Comparison of ENCODE assay signal across 8 mouse cellular contexts in the genomic region with DNA sequence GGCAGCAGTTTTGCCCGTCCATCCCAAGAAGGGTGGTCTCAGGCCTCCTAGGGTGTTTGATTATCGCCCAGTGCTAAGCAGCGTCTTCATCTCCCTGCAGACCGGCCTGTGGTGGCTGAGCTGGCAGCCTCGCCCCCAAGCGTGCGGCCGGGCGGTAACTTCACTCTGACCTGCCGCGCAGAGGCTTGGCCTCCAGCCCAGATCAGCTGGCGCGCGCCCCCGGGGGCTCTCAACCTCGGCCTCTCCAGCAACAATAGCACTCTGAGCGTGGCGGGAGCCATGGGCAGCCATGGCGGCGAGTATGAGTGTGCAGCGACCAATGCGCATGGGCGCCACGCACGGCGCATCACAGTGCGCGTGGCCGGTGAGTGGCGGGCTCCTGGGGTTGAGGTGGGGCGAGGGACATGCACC. TPM values are rescaled to one million over a fixed set of nuclear protein-coding genes. Genes with fewer than 3 reads are reported as not detected.
A peak's percentile ranks its signal among the peaks of the same experiment; 100 is the strongest.
DNase-seq lines count a peak whose midpoint lies in the region; ATAC-seq and TF ChIP-seq lines count a peak whose summit lies in the region.

No protein-coding gene starts in this region.

- peaks cover 16% of the 10 kb centered on the region for H3K4me1 ChIP-seq in kidney, postnatal 0 days (replicated peaks; ENCODE audit: insufficient read depth, low read length)
- peaks cover 20% of the 10 kb centered on the region for H3K4me1 ChIP-seq in midbrain, embryonic 12.5 days

- TF ChIP-seq CTCF in kidney, postnatal 0 days (IDR thresholded peaks at IDR 0.05; ENCODE audit: low read depth), result no peak

- H3K27ac ChIP-seq in kidney, postnatal 0 days, result no peak overlapping the region
- H3K27ac ChIP-seq in midbrain, embryonic 12.5 days (replicated peaks), result no peak overlapping the region

- 0 out of 2 replicates have a peak overlapping the region, but pooled peaks have one; percentile 35 for H3K9ac ChIP-seq in kidney, postnatal 0 days (ENCODE audit: low read depth, low read length)
- H3K9ac ChIP-seq in midbrain, embryonic 12.5 days (replicated peaks), result peak overlapping the region; percentile 39; the same call in 1 of the 2 replicates

- H3K9me3 ChIP-seq in kidney, postnatal 0 days (replicated peaks; ENCODE audit: low read length), result no peaks in the 10 kb centered on the region
- H3K9me3 ChIP-seq in midbrain, embryonic 12.5 days, result no peaks in the 10 kb centered on the region

- peak; percentile 4; the same call in 1 of the 2 replicates for ATAC-seq in granulocyte monocyte progenitor cell, adult 5-6 weeks (replicated peaks; ENCODE audit: poor library complexity, severe bottlenecking)
- ATAC-seq in kidney, postnatal 0 days (replicated peaks; ENCODE audit: low FRiP score, low read depth), result 0 out of 2 replicates have a peak, but pooled peaks have one; percentile 19
- ATAC-seq in midbrain, embryonic 12.5 days (ENCODE audit: low FRiP score, low read depth), result peak; percentile 28; the same call in 1 of the 2 replicates
- no peak for ATAC-seq in activated CD4-positive, CD25-positive, alpha-beta regulatory T cell, adult 4 months
- no peak for ATAC-seq in erythroid progenitor cell, adult 5-6 weeks (replicated peaks; ENCODE audit: low FRiP score, poor library complexity, severe bottlenecking)

- 3% methylated on average over 31 of the region's 31 CpGs for WGBS in kidney, postnatal 0 days
- WGBS in midbrain, embryonic 12.5 days, result 2% methylated on average over 31 of the region's 31 CpGs

- H3K36me3 ChIP-seq in kidney, postnatal 0 days (ENCODE audit: insufficient read depth, low read length), result no peaks in the 10 kb centered on the region
- no peaks in the 10 kb centered on the region for H3K36me3 ChIP-seq in midbrain, embryonic 12.5 days

- peak overlapping the region; percentile 22 for H3K4me3 ChIP-seq in kidney, postnatal 0 days (replicated peaks; ENCODE audit: low read depth, low read length)
- peak overlapping the region; percentile 39 for H3K4me3 ChIP-seq in midbrain, embryonic 12.5 days

- peak; percentile 45 to 50 for DNase-seq in frontal cortex, postnatal 36 days (ENCODE audit: low spot score in 2 of 2)
- DNase-seq in frontal cortex, postnatal 25 days (ENCODE audit: low spot score in 2 of 2), result no peak
- DNase-seq in R1 (ENCODE audit: low read depth, low spot score), result peak; percentile 49
- no peak for DNase-seq in kidney, postnatal 0 days (ENCODE audit: low spot score)

- H3K4me2 ChIP-seq in kidney, postnatal 0 days (ENCODE audit: low read length), result peak overlapping the region; percentile 63
- peak overlapping the region; percentile 52 for H3K4me2 ChIP-seq in midbrain, embryonic 12.5 days (replicated peaks)

- peaks cover 53% of the 10 kb centered on the region for H3K27me3 ChIP-seq in kidney, postnatal 0 days (ENCODE audit: insufficient read depth, low read length)
- H3K27me3 ChIP-seq in midbrain, embryonic 12.5 days, result peaks cover 87% of the 10 kb centered on the region

RNA-seq across cellular contexts. Expression of a gene that starts 5.6 kb away (rescaled TPM):
- total RNA-seq in granulocyte monocyte progenitor cell, adult 5-6 weeks (2014; fragmentation: Nextera tagmentation), result 0.36 TPM in 1 of 2 replicates, not detected in the other
- total RNA-seq in granulocyte monocyte progenitor cell, adult 5-6 weeks (2017), result 0.04 TPM in 1 of 2 replicates, not detected in the other
- polyA plus RNA-seq in kidney, postnatal 0 days (2015; fragmentation: Nextera tagmentation; extraction: Ambion mirVana), result 0.21 and 0.27 TPM in 2 replicates
- 0.08 TPM in 1 of 2 replicates, not detected in the other for polyA plus RNA-seq in midbrain, embryonic 12.5 days (2016; fragmentation: Nextera tagmentation; extraction: Ambion mirVana)
- polyA plus RNA-seq in activated CD4-positive, CD25-positive, alpha-beta regulatory T cell, adult 4 months (2017; shearing (Covaris generic)), result not detected
- 1.3 and 1.4 TPM in 2 replicates for total RNA-seq in erythroid progenitor cell, adult 5-6 weeks (2015; ENCODE audit: low replicate concordance)
- total RNA-seq in erythroid progenitor cell, adult 5-6 weeks (2017; ENCODE audit: low replicate concordance), result 1.3 and 3.5 TPM in 2 replicates

RNA-seq across cellular contexts. Expression of a gene that starts 8.3 kb away (rescaled TPM):
- total RNA-seq in granulocyte monocyte progenitor cell, adult 5-6 weeks (2014; fragmentation: Nextera tagmentation), result 2.1 and 2.3 TPM in 2 replicates
- 0.31 and 1.2 TPM in 2 replicates for total RNA-seq in granulocyte monocyte progenitor cell, adult 5-6 weeks (2017)
- 0.26 and 0.50 TPM in 2 replicates for polyA plus RNA-seq in kidney, postnatal 0 days (2015; fragmentation: Nextera tagmentation; extraction: Ambion mirVana)
- polyA plus RNA-seq in midbrain, embryonic 12.5 days (2016; fragmentation: Nextera tagmentation; extraction: Ambion mirVana), result 1.1 and 1.3 TPM in 2 replicates
- polyA plus RNA-seq in activated CD4-positive, CD25-positive, alpha-beta regulatory T cell, adult 4 months (2017; shearing (Covaris generic)), result 1 to 10 TPM; 2.9 to 3.8 TPM
- total RNA-seq in erythroid progenitor cell, adult 5-6 weeks (2015; ENCODE audit: low replicate concordance), result 164 and 214 TPM in 2 replicates
- 107 and 112 TPM in 2 replicates for total RNA-seq in erythroid progenitor cell, adult 5-6 weeks (2017; ENCODE audit: low replicate concordance)

RNA-seq across cellular contexts. Expression of a gene that starts 21.7 kb away (rescaled TPM):
- 11.6 and 14.7 TPM in 2 replicates for total RNA-seq in granulocyte monocyte progenitor cell, adult 5-6 weeks (2014; fragmentation: Nextera tagmentation)
- 5.9 and 8.0 TPM in 2 replicates for total RNA-seq in granulocyte monocyte progenitor cell, adult 5-6 weeks (2017)
- 12.3 and 13.4 TPM in 2 replicates for polyA plus RNA-seq in kidney, postnatal 0 days (2015; fragmentation: Nextera tagmentation; extraction: Ambion mirVana)
- 3.5 and 5.0 TPM in 2 replicates for polyA plus RNA-seq in midbrain, embryonic 12.5 days (2016; fragmentation: Nextera tagmentation; extraction: Ambion mirVana)
- 10 to 100 TPM; 55.3 to 64.7 TPM for polyA plus RNA-seq in activated CD4-positive, CD25-positive, alpha-beta regulatory T cell, adult 4 months (2017; shearing (Covaris generic))
- 1.3 TPM in 1 of 2 replicates, not detected in the other for total RNA-seq in erythroid progenitor cell, adult 5-6 weeks (2015; ENCODE audit: low replicate concordance)
- total RNA-seq in erythroid progenitor cell, adult 5-6 weeks (2017; ENCODE audit: low replicate concordance), result 1.5 and 9.0 TPM in 2 replicates

RNA-seq across cellular contexts. Expression of a gene that starts 29.4 kb away (rescaled TPM):
- total RNA-seq in granulocyte monocyte progenitor cell, adult 5-6 weeks (2014; fragmentation: Nextera tagmentation), result 6.2 TPM in 1 of 2 replicates, not detected in the other
- not detected in 2 replicates for total RNA-seq in granulocyte monocyte progenitor cell, adult 5-6 weeks (2017)
- 0.29 TPM in 1 of 2 replicates, not detected in the other for polyA plus RNA-seq in kidney, postnatal 0 days (2015; fragmentation: Nextera tagmentation; extraction: Ambion mirVana)
- 0.98 and 3.1 TPM in 2 replicates for polyA plus RNA-seq in midbrain, embryonic 12.5 days (2016; fragmentation: Nextera tagmentation; extraction: Ambion mirVana)
- polyA plus RNA-seq in activated CD4-positive, CD25-positive, alpha-beta regulatory T cell, adult 4 months (2017; shearing (Covaris generic)), result under 1 TPM in 1 of 2 experiments, not detected in 1; 0.66 TPM
- total RNA-seq in erythroid progenitor cell, adult 5-6 weeks (2015; ENCODE audit: low replicate concordance), result 6.8 TPM in 1 of 2 replicates, not detected in the other
- total RNA-seq in erythroid progenitor cell, adult 5-6 weeks (2017; ENCODE audit: low replicate concordance), result not detected in 2 replicates

RNA-seq across cellular contexts. Expression of a gene that starts 34.9 kb away (rescaled TPM):
- total RNA-seq in granulocyte monocyte progenitor cell, adult 5-6 weeks (2014; fragmentation: Nextera tagmentation), result 44.8 and 73.4 TPM in 2 replicates
- 44.5 and 46.0 TPM in 2 replicates for total RNA-seq in granulocyte monocyte progenitor cell, adult 5-6 weeks (2017)
- 155 and 158 TPM in 2 replicates for polyA plus RNA-seq in kidney, postnatal 0 days (2015; fragmentation: Nextera tagmentation; extraction: Ambion mirVana)
- 101 and 109 TPM in 2 replicates for polyA plus RNA-seq in midbrain, embryonic 12.5 days (2016; fragmentation: Nextera tagmentation; extraction: Ambion mirVana)
- 100 to 1,000 TPM; 100 to 103 TPM for polyA plus RNA-seq in activated CD4-positive, CD25-positive, alpha-beta regulatory T cell, adult 4 months (2017; shearing (Covaris generic))
- 13.0 and 22.0 TPM in 2 replicates for total RNA-seq in erythroid progenitor cell, adult 5-6 weeks (2015; ENCODE audit: low replicate concordance)
- total RNA-seq in erythroid progenitor cell, adult 5-6 weeks (2017; ENCODE audit: low replicate concordance), result 13.3 and 18.0 TPM in 2 replicates

Comparison
In these comparisons a context has a peak if more than half of its experiments do, and no peak if none do; other contexts are left out.
1. DNase-seq: peak in frontal cortex, postnatal 36 days (2 of 2) and R1 (single experiment); none in frontal cortex, postnatal 25 days (0 of 2) and kidney, postnatal 0 days (single experiment).
2. ATAC-seq: peak in granulocyte monocyte progenitor cell, adult 5-6 weeks (single experiment), kidney, postnatal 0 days (single experiment) and midbrain, embryonic 12.5 days (single experiment); none in activated CD4-positive, CD25-positive, alpha-beta regulatory T cell, adult 4 months (single experiment) and erythroid progenitor cell, adult 5-6 weeks (single experiment).